Mouse (Mus musculus): ENCODE results near the gene Cipc. TPM values are rescaled to one million over a fixed set of nuclear protein-coding genes. Genes with fewer than 3 reads are reported as not detected.

Cipc gene
- polyA plus RNA-seq, 1 experiment from 2014 or later: 37.7 TPM

- Histone ChIP-seq H3K36me3 (no peaks in the 10 kb centered on the region), H3K27ac (no peak overlapping the region), H3K4me1 (peaks cover 59% of the 10 kb centered on the region), H3K9me3 (replicated peaks) (no peaks in the 10 kb centered on the region), H3K4me3 (no peak overlapping the region), H3K27me3 (ENCODE audit: low read depth, poor library complexity, severe bottlenecking) (peaks cover 57% of the 10 kb centered on the region)
- no peak for DNase-seq (ENCODE audit: low spot score)
- 82% methylated on average over 7 of the region's 7 CpGs for WGBS
These were observed 31.2 kb upstream of the Cipc start for GRCm38 (mm10) chr12:86915617-86916016.

- no peak for DNase-seq (ENCODE audit: low spot score)
- Histone ChIP-seq H3K27me3 (ENCODE audit: low read depth, poor library complexity, severe bottlenecking) (peaks cover 57% of the 10 kb centered on the region), H3K4me1 (peaks cover 46% of the 10 kb centered on the region), H3K36me3 (no peaks in the 10 kb centered on the region), H3K4me3 (no peak overlapping the region), H3K27ac (no peak overlapping the region), H3K9me3 (replicated peaks) (no peaks in the 10 kb centered on the region)
- 80% methylated on average over 7 of the region's 7 CpGs for WGBS
These were observed 29.9 kb upstream of the Cipc start for GRCm38 (mm10) chr12:86916796-86917573.

- DNase-seq (ENCODE audit: low spot score): no peak
- H3K27me3 ChIP-seq (ENCODE audit: low read depth, poor library complexity, severe bottlenecking): peaks cover 51% of the 10 kb centered on the region
These were observed 28.4 kb upstream of the Cipc start for GRCm38 (mm10) chr12:86918361-86918967.

GRCm38 (mm10) chr12:86918983-86919722 lies 27.7 kb upstream of the Cipc start:
- no peak overlapping the region for H3K4me3 ChIP-seq
- H3K27ac ChIP-seq: peak overlapping the region; percentile 37
- WGBS: 85% methylated on average over 17 of the region's 17 CpGs
- H3K36me3 ChIP-seq: no peaks in the 10 kb centered on the region
- H3K9me3 ChIP-seq (replicated peaks): no peaks in the 10 kb centered on the region
- H3K27me3 ChIP-seq (ENCODE audit: low read depth, poor library complexity, severe bottlenecking): peaks cover 44% of the 10 kb centered on the region
- no peak for DNase-seq (ENCODE audit: low spot score)
- peaks cover 28% of the 10 kb centered on the region for H3K4me1 ChIP-seq

More at GRCm38 (mm10) chr12:86918361-86918967, 28.4 kb upstream of the Cipc start:
- Histone ChIP-seq H3K4me1 (peaks cover 33% of the 10 kb centered on the region), H3K27ac (peak overlapping the region; percentile 36; the same call in 1 of the 2 replicates), H3K9me3 (replicated peaks) (no peaks in the 10 kb centered on the region), H3K36me3 (no peaks in the 10 kb centered on the region), H3K4me3 (no peak overlapping the region)
- WGBS: 52% methylated on average over 11 of the region's 11 CpGs

- Histone ChIP-seq H3K27me3 (ENCODE audit: low read depth, poor library complexity, severe bottlenecking) (0 out of 2 replicates have a peak, but pooled peaks cover 2% of the 10 kb centered on the region), H3K4me3 (no peak overlapping the region), H3K9me3 (replicated peaks) (no peaks in the 10 kb centered on the region), H3K4me1 (peaks cover 9% of the 10 kb centered on the region), H3K27ac (no peak overlapping the region), H3K36me3 (no peaks in the 10 kb centered on the region)
- DNase-seq (ENCODE audit: low spot score): peak; percentile 76
- 4% methylated on average over 5 of the region's 5 CpGs for WGBS
These were observed 23.0 kb upstream of the Cipc start for GRCm38 (mm10) chr12:86923837-86924236.

GRCm38 (mm10) chr12:86930934-86931729 lies 15.7 kb upstream of the Cipc start:
- Histone ChIP-seq H3K36me3 (no peaks in the 10 kb centered on the region), H3K27me3 (ENCODE audit: low read depth, poor library complexity, severe bottlenecking) (no peaks in the 10 kb centered on the region), H3K4me3 (no peak overlapping the region), H3K27ac (no peak overlapping the region), H3K9me3 (replicated peaks) (no peaks in the 10 kb centered on the region), H3K4me1 (no peaks in the 10 kb centered on the region)
- no peak for DNase-seq (ENCODE audit: low spot score)
- 76% methylated on average over 6 of the region's 6 CpGs for WGBS

- H3K36me3 ChIP-seq: no peaks in the 10 kb centered on the region
- DNase-seq (ENCODE audit: low spot score): no peak
- H3K4me3 ChIP-seq: no peak overlapping the region
- no peaks in the 10 kb centered on the region for H3K9me3 ChIP-seq (replicated peaks)
- no peak overlapping the region for H3K27ac ChIP-seq
- H3K27me3 ChIP-seq (ENCODE audit: low read depth, poor library complexity, severe bottlenecking): no peaks in the 10 kb centered on the region
- no peaks in the 10 kb centered on the region for H3K4me1 ChIP-seq
- WGBS: 22% methylated on average over 7 of the region's 7 CpGs
These were observed 14.8 kb upstream of the Cipc start for GRCm38 (mm10) chr12:86931919-86932574.

- no peaks in the 10 kb centered on the region for H3K4me1 ChIP-seq
- no peaks in the 10 kb centered on the region for H3K9me3 ChIP-seq (replicated peaks)
- H3K4me3 ChIP-seq: no peak overlapping the region
- DNase-seq (ENCODE audit: low spot score): no peak
- 29% methylated on average over 6 of the region's 6 CpGs for WGBS
- no peaks in the 10 kb centered on the region for H3K36me3 ChIP-seq
- H3K27ac ChIP-seq: no peak overlapping the region
- H3K27me3 ChIP-seq (ENCODE audit: low read depth, poor library complexity, severe bottlenecking): no peaks in the 10 kb centered on the region
These were observed 14.3 kb upstream of the Cipc start for GRCm38 (mm10) chr12:86932575-86932952.

- 77% methylated on average over 1 of the region's 1 CpGs for WGBS
- no peak for DNase-seq (ENCODE audit: low spot score)
- H3K4me1 ChIP-seq: no peaks in the 10 kb centered on the region
- no peak overlapping the region for H3K27ac ChIP-seq
- no peaks in the 10 kb centered on the region for H3K36me3 ChIP-seq
- H3K4me3 ChIP-seq: no peak overlapping the region
- no peaks in the 10 kb centered on the region for H3K27me3 ChIP-seq (ENCODE audit: low read depth, poor library complexity, severe bottlenecking)
- no peaks in the 10 kb centered on the region for H3K9me3 ChIP-seq (replicated peaks)
These were observed 12.1 kb upstream of the Cipc start for GRCm38 (mm10) chr12:86934748-86935147.

- 87% methylated on average over 8 of the region's 8 CpGs for WGBS
- Histone ChIP-seq H3K4me1 (no peaks in the 10 kb centered on the region), H3K9me3 (replicated peaks) (no peaks in the 10 kb centered on the region), H3K36me3 (no peaks in the 10 kb centered on the region), H3K27me3 (ENCODE audit: low read depth, poor library complexity, severe bottlenecking) (no peaks in the 10 kb centered on the region), H3K27ac (no peak overlapping the region), H3K4me3 (no peak overlapping the region)
- DNase-seq (ENCODE audit: low spot score): no peak
These were observed 11.1 kb upstream of the Cipc start for GRCm38 (mm10) chr12:86935692-86936282.

- H3K27me3 ChIP-seq (ENCODE audit: low read depth, poor library complexity, severe bottlenecking): no peaks in the 10 kb centered on the region
- H3K4me3 ChIP-seq: no peak overlapping the region
- H3K9me3 ChIP-seq (replicated peaks): no peaks in the 10 kb centered on the region
- no peak for DNase-seq (ENCODE audit: low spot score)
- H3K27ac ChIP-seq: no peak overlapping the region
- 0 out of 2 replicates have a peak, but pooled peaks cover 3% of the 10 kb centered on the region for H3K4me1 ChIP-seq
- WGBS: 85% methylated on average over 11 of the region's 11 CpGs
- H3K36me3 ChIP-seq: no peaks in the 10 kb centered on the region
These were observed 10.1 kb upstream of the Cipc start for GRCm38 (mm10) chr12:86936587-86937343.

Measured in limb, embryonic 10.5 days (tissue).